Mouse (Mus musculus): ENCODE measurements around the gene Mocs1.

Gene Mocs1

DNA sequence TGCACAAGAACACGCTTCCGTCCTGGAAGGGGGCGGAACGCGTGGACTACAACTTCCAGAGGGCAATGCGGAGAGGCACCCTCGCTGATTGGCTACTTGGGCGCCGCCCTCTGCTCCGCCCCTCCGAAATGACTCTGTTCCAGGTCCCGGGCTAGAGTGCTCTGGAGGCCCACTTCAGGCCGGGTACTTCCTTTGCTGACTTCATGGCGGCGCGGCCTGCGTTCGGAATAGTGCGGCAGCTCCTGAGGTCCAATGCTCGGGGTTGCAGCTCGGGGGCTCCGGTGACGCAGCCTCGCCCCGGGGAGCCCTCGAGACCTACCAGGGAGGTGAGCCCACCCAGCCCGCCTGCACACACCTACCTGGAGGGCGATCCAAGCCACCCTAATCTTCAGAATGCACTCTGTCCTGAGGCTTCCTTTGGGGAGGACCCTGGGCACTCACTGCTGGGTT, at the start of gene Mocs1:
Gene Mocs1, plus strand, starts transcription at position 124 of the 450 bp plus-strand sequence.
- peak; percentile 93 to 96 for DNase-seq (ENCODE audit: low spot score in 2 of 2)

DNA sequence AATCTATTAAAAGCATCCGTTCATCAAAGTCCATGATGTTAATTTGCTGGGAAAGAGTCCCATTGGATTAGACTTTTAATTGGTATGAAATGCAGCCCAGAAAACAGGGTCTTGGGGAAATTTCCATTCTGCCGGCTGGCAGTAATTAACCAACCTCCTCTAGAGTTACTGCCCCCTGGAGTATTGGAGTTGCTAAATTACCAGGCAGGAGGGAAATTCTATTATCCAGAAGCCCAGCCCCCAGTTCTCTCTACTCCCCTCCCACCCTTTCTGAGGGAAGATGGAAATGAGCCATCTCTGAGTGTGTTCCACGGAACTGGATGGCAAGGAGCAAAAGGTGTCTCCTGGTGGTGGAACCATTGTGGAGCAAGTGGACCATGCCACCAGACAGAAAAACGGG, 48.5 kb upstream of the Mocs1 start:
- no peak for DNase-seq (ENCODE audit: low spot score in 2 of 2)

DNA sequence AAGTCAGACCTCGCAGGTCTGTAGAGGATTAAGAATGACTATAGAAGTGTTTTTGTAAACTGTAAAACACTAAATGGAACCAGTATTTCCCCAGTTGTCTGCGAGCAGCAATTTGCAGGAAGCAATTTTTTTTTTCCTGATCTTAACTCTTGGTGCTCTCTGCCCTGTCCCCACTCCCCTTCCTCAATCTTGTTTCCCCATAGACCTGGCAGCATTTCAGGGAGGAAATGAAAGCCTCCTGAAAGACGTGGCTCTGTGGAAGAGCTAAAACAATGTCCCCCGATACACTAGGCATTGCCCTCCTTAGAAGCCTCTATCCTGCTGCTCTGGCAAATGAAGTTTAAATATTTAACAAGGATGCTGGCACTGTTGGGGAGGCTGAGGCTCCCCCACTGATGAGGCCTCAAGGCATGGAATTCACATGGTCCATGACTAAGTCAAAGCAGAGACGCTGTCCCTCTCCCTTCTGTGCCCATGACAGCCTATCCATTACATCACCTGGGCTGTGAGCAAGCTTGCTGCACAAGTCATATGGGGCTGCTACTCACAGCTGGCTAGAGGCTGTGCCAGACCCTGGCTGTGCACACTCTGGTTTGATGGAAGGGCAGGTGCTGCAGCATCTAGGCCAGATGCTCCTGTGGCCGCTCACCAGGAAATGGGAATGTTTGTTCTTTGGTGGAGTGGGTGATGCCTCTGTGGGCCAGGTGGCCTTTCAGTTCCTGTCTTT, 43.8 kb upstream of the Mocs1 start:
- no peak for DNase-seq (ENCODE audit: low spot score in 2 of 2)

DNA sequence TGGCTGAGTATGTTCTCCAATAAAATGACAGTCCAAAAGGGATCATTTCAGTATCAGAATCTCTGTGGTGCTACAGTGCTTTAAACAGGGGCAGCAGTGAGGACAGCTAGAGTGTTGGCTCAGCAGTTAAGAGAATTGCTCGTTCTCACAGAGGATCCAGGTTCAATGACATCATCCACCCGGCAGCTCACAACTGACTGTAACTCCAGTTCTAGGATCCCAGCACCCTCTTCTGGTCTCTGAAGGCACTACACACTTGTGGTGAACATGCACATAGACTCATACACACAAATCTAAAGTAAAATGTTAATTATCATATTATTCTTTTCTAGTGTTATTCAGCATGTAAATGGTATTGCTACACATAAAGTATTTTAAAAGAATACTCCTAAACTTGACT, 40.4 kb upstream of the Mocs1 start:
- no peak for DNase-seq (ENCODE audit: low spot score in 2 of 2)

DNA sequence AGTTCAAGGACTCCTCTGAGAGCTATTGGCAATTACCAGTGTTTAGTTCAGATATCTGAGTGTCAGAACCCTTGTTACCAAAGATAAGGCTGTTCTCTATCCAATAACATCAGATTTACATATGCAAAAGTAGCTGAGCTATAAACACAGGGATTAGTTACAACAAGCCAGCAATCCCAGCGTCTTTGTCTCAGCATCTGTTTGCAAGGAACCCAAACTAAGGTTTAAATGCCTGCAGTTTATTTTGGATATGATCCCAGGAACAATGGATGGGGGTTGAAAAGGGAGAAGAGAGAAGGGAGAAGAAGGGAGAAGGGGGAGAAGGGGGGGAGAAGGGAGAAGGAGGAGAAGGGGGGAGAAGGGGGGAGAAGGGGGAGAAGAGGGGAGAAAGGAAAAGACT, 35.4 kb upstream of the Mocs1 start:
- no peak for DNase-seq (ENCODE audit: low spot score in 2 of 2)

DNA sequence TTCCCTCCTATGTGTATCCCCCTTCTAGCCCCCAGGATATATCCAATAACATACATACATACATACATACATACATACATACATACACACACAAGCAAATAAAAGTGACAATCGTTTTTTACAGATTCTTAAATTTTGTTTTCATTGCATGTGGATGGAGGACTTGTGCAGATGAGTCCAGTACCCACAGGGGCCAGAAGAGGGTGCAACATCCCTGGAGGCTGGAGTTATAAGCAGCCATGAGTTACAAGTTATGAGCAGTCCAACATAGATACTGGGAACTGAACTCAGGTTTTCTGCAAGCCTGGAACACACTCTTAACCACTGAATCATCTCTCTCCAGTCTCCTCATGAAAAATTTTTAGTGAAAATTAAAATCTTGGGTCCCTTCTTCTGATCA, 33.3 kb upstream of the Mocs1 start:
- no peak for DNase-seq (ENCODE audit: low spot score in 2 of 2)

DNA sequence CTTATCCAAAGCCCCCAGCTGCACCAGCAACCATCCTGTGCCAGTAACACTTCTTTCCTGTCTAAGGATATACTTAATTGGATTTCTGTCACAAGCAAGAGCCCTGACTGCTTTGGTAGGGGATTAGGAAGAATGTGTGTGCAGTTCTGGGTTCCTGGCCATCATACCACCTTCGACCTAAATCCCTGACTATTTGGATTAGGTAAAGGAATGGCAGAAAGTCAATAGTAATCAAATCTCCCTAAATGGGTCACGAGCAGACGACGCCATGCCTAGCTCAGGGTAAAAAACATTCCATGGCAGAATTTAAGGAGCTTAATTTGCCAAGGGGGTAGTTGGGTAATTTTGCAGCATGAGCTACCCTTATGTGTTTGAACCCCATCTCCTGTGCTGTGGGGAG, 28.6 kb upstream of the Mocs1 start:
- DNase-seq (ENCODE audit: low spot score in 2 of 2): no peak

DNA sequence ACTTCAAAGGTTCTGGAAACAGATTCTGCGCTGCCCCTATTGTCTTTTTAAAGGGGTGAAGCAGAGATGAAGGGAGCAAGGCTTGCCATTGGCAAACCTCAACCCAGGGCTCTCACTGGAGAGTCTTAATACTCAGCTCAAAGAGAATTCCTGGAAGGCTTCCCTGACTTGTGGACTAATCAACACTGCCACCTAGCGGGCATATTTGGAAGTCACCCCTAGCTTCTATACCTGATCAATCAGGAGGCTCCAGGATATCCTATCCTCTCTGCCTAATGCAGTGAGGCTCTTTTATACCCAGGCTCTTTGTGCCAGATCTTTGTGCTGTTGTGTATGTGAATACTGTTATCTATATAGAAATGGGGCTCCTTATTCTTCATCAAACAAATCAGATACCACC, 28.0 kb upstream of the Mocs1 start:
- DNase-seq (ENCODE audit: low spot score in 2 of 2): peak; percentile 19 to 67

DNA sequence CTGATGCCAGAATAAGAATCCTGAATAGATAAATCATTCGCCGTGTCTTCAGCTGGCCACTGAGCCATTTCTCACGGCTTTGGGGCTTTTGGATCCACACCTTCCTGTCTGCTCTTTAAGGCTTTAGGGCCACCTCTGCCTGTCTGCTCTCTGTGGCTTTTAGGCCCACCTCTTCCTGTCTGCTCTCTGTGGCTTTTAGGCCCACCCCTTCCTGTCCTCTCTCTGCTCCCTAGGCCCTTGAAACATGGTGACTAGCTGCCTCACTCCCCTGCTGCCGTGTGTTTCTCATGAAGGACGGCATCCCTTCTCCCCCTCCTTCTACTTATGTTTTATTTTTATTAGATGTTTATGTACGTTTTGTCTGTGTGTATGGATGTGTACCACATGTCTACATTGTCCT, 25.0 kb upstream of the Mocs1 start:
- no peak for DNase-seq (ENCODE audit: low spot score in 2 of 2)

DNA sequence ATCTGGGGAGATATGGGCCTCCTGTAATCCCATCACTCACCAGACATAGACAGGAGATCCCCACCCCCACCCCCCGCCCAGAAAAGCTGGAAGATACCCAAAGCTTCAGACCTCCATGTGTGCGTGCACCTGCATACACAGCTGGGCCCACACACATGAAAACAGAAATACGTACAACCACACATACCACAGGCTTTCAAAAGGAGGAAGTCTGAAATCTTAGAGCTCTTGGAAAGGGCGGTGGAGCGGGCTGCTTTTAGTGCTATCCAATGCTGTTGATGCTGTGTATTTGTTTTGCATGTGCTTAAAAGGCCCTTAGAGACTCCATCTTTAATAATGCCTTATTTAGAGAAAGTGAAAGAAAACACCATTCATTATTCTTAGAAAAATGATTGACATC, 22.2 kb upstream of the Mocs1 start:
- DNase-seq (ENCODE audit: low spot score in 2 of 2): no peak

DNA sequence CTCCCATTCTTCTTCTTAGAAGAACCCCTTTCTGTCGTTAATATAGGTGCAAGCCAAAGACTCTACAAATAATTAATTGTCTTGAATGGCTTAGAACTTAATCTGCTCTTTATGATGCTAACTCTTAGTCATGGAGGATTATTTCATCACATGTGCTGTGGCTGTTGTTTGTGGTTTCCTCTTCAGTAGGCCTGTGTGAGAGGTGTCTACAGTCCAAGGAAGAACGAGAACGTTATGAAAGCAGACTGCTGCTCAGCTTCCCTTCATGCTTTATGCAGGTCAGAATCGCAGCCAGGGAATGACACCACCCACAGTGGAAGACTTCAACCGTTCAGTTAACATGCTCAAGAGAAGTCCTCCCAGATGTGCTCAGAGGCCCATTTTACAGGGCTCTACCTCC, 15.2 kb upstream of the Mocs1 start:
- DNase-seq (ENCODE audit: low spot score in 2 of 2): no peak

DNA sequence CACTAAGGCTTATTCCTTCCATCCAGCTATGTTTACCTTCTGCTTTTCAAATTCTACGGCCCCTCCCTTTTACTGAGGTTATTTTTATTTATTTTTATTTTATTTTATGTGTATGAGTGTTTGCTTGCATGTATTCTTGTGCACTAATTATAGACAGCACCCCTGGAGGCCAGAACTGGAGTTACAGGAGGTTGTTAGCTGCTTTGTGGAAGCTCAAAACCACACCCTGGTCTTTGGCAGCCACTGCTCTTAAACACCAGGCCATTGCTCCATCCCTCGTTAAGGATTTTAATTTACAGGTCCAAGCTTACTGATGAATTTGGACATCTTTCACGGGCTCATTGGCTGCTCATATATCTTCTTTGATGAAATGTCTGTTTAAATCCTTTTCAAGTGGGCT, 14.6 kb upstream of the Mocs1 start:
- no peak for DNase-seq (ENCODE audit: low spot score in 2 of 2)

DNA sequence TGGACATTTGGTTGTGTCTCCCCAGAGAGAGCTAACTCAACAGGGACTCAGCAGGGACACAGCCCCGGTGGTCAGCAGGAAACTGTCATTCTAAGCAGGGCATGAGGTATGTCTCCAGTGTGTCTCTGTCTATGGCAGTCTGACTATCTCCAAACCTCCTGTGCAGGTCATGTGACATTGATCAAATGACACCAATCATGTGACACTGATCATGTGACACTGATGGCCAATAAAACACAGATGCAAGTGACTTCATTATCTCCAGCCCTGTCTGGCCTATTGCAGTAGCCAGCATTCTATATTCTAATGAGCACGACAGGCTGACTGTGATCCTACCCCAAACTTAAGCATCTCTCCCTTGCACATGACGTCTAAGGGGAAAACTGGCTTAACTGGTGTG, 11.9 kb upstream of the Mocs1 start:
- no peak for DNase-seq (ENCODE audit: low spot score in 2 of 2)

DNA sequence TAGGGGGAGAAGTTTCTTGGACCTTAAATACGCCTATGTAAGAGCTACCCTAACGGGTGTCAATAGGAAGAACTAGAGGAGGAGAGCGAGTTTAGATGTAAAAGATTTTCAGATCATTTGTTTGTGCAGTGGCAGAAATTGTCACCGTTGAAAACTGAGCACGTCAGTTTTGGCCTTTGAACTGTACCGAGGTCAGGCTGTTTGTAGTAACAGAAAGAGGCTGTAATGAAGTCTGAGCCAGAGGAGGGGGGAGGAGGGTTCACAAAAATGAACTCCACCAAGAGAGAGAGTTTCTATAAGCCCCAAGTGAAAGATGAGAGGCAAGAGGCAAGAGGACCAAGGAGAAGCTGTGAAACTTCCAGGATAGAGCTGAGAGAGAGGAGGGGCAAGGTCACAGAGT, 8.3 kb upstream of the Mocs1 start:
- DNase-seq (ENCODE audit: low spot score in 2 of 2): no peak

DNA sequence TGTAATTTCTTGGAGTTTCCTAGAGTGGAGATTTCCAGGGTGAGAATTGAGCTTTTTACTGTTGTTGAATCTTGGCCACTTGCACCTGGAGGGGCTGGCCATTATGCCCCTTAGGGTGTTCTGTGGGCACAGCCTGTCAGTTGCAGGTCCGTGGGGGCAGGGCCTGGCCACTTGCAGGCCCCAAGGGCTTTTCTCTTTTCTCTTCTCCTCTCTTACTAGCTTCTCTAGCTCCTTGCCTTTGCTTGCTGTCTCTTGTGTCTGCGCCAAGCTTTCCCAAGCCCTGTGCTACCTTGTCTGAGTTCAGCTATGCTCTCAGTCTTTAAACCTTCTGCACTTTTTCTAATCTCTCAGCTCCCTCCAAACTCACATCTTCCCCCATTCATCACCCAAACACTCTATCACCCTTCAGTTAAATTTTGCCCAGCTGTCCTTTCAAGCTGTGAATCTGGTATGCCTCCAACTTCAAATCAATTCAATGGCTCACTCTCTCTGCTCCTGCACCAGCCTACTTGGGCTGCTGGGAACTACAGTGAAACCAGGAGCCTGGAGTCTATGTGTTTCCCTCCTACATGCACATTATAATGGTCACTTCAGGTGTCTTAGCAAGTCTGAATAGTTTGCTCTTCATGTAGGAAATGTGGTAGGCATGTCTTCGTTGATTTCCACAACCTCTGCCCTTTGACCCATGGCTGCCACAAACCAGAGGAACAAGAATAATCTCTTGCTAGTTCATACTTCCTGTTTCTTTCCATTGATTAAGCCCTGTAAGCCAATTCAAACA, 5.7 kb upstream of the Mocs1 start:
- no peak for DNase-seq (ENCODE audit: low spot score in 2 of 2)

DNA sequence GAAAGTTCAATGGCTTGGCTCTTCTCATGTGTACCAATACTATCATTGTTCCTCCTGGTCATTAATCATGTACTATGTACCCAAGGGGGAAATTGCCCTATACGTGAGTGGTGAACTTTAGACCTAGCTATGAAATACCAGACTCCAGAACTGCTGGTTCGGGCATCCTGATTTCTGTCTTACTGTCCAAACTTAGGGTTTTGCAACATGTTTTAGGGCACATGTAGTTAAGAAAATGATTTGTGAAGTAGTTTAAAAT, 5.2 kb upstream of the Mocs1 start:
- no peak for DNase-seq (ENCODE audit: low spot score in 2 of 2)

DNA sequence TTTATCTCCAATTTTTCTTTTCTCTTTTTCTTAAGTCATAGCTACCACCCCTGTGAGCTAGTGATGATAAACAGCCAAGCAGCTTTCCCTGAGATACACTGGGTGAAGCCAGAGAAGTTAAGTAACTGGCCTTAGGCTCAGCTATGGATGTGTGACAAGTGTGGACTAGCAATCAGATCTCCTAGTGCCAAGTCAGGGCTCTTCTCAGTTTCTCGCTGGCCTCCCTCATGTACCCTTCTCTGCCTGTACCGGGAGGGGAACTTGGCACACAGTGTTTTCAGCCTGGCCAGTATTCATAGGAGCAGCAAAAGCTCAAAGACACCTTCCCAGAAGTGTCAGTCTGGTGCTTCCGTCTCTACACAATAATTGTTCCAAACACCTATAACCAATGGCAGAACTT, 4.3 kb upstream of the Mocs1 start:
- DNase-seq (ENCODE audit: low spot score in 2 of 2): no peak

DNA sequence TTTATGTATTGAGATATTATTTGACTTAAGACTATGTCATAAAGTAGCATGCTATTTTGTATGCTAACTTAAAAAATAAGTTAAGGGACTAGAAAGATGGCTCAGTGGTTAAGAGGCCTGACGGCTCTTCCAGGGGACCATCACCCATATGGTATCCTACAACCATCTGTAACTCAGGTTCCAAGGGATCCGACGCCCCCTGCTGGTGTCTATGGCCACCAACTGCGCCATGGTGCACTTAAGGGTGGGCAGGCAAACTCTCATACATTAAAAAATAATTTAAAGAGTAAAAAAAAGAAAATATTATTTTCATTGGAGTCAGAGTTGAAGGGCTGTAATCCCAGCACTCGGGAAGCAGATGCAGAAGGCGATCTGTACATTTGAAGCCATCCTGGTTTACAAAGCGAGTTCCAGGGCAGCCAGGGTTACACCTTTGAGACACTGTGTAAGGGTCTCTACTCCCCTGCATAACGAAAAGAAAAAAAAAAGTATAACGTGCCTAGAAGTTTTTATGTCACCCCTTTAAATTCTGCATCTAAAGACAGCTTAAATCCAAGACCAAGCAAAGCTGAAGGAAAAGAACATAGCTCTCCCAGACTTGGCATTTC, 427 bp upstream of the Mocs1 start:
- no peak for DNase-seq (ENCODE audit: low spot score in 2 of 2)

DNA sequence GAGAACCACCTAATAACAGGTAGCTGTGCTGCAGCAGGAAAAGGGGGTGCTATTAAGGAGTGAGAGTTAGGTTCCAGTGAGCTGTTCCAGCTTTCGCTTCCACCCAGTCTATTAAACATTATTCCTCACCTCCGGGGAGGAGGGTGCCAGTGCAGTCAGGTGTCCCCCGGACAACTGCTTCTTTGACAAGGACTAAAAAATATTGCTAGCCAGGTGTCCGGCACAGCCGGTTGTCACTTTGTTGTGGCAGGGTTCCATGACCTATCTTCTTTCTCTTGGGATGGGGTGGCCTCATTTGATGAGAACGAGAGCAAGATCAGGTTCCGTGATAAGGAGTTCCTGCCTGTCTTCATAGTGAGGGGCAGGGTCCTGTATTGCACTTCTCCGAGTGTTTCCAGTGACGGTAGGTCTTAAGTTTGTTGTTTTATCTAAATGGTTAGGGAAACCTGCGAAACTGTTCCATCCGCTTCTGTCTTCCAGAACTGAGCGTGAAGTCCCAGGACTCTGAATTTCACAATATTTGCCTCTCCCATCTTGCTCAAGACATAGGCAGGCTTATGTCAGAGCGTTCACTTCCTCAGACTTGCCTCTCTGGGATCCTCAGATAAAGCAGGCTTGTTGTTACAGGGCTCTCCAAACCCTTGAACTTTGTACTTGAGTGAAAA, 721 bp downstream of the Mocs1 start:
- peak; percentile 44 to 46 for DNase-seq (ENCODE audit: low spot score in 2 of 2)

DNA sequence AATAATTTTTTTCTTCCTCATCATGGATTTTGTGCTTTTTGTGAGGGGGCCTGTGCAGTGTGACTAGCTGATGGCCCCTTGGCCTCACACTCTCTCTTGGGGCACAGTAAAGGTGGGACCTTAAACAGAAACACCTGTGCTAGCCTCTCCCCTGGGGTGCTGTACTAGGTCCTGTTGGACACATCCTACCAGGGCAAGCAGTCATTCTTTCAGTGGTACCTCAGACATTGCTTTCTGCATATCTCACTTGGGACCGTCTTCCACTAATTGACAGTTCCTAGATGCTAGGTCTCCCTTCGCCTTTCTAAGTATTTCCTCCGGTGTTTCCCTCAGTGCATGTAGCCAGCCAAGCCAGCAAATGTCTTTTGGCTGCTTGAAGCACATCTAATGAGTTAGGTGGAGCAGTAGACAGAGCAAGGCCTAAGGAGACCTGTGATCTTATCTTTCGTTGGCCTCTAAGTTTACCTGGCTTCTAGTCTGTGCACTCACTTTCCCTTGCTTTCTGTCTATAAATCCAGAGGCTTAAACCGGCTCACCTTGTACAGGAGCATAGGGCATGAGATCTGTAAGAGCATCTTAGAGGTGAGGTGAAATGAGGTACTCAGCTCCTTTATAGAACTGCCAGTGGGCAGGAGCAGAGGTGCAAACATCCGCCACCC, 1.4 kb downstream of the Mocs1 start:
- DNase-seq (ENCODE audit: low spot score in 2 of 2): no peak

DNA sequence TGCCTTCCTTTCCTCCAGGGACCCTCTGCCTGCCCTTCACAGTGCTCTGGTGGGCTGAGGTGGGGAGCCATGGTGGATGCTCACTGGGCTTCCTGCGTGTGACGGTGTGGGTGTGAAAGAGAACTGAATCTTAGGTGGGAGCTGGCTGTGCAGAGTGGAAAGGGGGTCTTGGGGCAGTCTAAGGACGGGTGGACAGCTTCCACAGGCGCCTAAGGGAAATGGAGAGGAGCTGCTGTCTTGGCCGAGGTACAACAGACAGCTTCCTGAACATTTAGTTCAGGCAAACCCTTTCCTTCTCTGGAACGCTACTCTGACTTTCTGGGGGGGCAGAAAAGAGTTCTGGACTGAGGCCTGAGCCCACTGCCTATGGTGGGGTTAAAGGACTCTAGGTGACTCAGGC, 2.0 kb downstream of the Mocs1 start:
- DNase-seq (ENCODE audit: low spot score in 2 of 2): no peak

DNA sequence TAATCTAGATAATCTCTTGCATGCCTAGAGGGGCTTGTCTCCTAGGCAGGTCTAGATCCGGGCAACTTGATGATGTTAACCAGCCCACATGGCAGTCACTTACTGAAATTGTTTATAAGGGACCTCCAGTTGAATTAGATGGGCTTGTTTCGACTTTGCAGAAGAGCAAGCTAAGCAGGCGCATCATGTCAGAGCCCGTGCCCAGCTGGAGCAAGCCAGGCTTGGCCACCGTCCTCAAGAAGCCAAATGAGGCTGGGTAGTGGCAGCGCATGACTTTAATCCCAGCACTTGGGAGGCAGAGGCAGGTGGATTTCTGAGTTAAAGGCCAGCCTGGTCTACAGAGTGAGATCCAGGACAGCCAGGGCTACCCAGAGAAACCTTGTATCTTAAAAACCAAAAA, 3.0 kb downstream of the Mocs1 start:
- no peak for DNase-seq (ENCODE audit: low spot score in 2 of 2)
